Mouse (Mus musculus) neural tube, embryonic 11.5 days (tissue): ENCODE results near the gene Ppil6. TPM values are rescaled to one million over a fixed set of nuclear protein-coding genes. Genes with fewer than 3 reads are reported as not detected.
"Not testable (repeated sequence)": the region's sequence is repeated elsewhere in the genome, so short reads cannot be mapped to it uniquely, and the experiment has no call there.

Experiments used
- ATAC-seq: fragments of 200-750 bp; cut with Nextera tagmentation; 2 replicates; pipeline ENCODE4 v1.8.0; 2017; ENCODE audit warnings: moderate number of reproducible peaks, mild to moderate bottlenecking, moderate TSS enrichment, moderate library complexity; ENCODE audit not compliant: insufficient read depth, low FRiP score, low TSS enrichment
- DNase-seq: peaks from one replicate; pipeline ENCODE4 v3.0.0-alpha.2; 2015; ENCODE audit warnings: low spot score
- H3K27ac ChIP-seq: fragments of 300-500 bp; sonication (generic); 2 replicates; pipeline ENCODE4 v1.5.1; 2014; ENCODE audit warnings: low read depth, mild to moderate bottlenecking, low read length
- H3K27me3 ChIP-seq: fragments of 300-500 bp; sonication (generic); 2 replicates; pipeline ENCODE4 v1.6.1; 2014; ENCODE audit warnings: mild to moderate bottlenecking, low read length, mixed read lengths; ENCODE audit not compliant: control insufficient read depth, insufficient read depth
- H3K36me3 ChIP-seq: fragments of 300-500 bp; sonication (generic); 2 replicates; pipeline ENCODE4 v1.6.1; 2014; ENCODE audit warnings: mild to moderate bottlenecking, low read length, moderate library complexity, mixed read lengths; ENCODE audit not compliant: control insufficient read depth, insufficient read depth
- H3K4me1 ChIP-seq: fragments of 300-500 bp; sonication (generic); 2 replicates; pipeline ENCODE4 v1.6.1; 2014; ENCODE audit warnings: low read length, mixed read lengths; ENCODE audit not compliant: control insufficient read depth, insufficient read depth
- H3K4me2 ChIP-seq: fragments of 300-500 bp; sonication (generic); 2 replicates; pipeline ENCODE4 v1.6.1; 2014; ENCODE audit warnings: low read depth, mild to moderate bottlenecking, moderate library complexity
- H3K4me3 ChIP-seq: fragments of 300-500 bp; sonication (generic); 2 replicates; pipeline ENCODE4 v1.5.1; 2014; ENCODE audit warnings: low read depth, low read length
- H3K9ac ChIP-seq: fragments of 300-500 bp; sonication (generic); 2 replicates; pipeline ENCODE4 v1.6.1; 2014; ENCODE audit warnings: mild to moderate bottlenecking, low read length
- H3K9me3 ChIP-seq: fragments of 300-500 bp; sonication (generic); 2 replicates; pipeline ENCODE4 v1.6.1; 2016; ENCODE audit warnings: low read length; ENCODE audit not compliant: control insufficient read depth
- WGBS: fragments of 180-500 bp; shearing (Covaris S2); extraction: QIAGEN DNeasy Blood & Tissue Kit; methylation state at CpG from one replicate; pipeline ENCODE4 v1.1.7; 2014; 5-methylcytosine and 5-hydroxymethylcytosine counted together
- polyA plus RNA-seq: library from polyadenylated mRNA; unstranded; fragments of >200 nt; fragmentation: Nextera tagmentation; extraction: Ambion mirVana; gene quantifications from 2 replicates; pipeline ENCODE4 v1.2.1, GENCODE M21; 2014

Gene Ppil6
- polyA plus RNA-seq, 1 experiment from 2014 or later = 0.58 TPM

GRCm38 (mm10) chr10:41486506-41487170, 3.6 kb upstream of the Ppil6 start:
- WGBS = 89% methylated on average over 13 of the region's 14 CpGs

GRCm38 (mm10) chr10:41488877-41489276, 1.4 kb upstream of the Ppil6 start:
- H3K9ac ChIP-seq = peak overlapping the region; percentile 62; the same call in 1 of the 2 replicates
- peaks cover 11% of the 10 kb centered on the region for H3K4me1 ChIP-seq
- no peak for ATAC-seq
- no peaks in the 10 kb centered on the region for H3K27me3 ChIP-seq
- no peaks in the 10 kb centered on the region for H3K9me3 ChIP-seq
- WGBS = 45% methylated on average over 7 of the region's 7 CpGs
- no peak overlapping the region for H3K27ac ChIP-seq
- H3K4me2 ChIP-seq = peak overlapping the region; percentile 98
- peak overlapping the region; percentile 59 for H3K4me3 ChIP-seq
- DNase-seq = no peak
- H3K36me3 ChIP-seq = peaks cover 12% of the 10 kb centered on the region; the same call in 1 of the 2 replicates

More at GRCm38 (mm10) chr10:41486506-41487170, 3.6 kb upstream of the Ppil6 start:
- H3K9ac ChIP-seq = no peak overlapping the region
- no peak overlapping the region for H3K4me2 ChIP-seq
- no peak overlapping the region for H3K27ac ChIP-seq
- no peaks in the 10 kb centered on the region for H3K27me3 ChIP-seq
- no peaks in the 10 kb centered on the region for H3K9me3 ChIP-seq
- no peak overlapping the region for H3K4me3 ChIP-seq
- DNase-seq (no peak), ATAC-seq (no peak)
- peaks cover 11% of the 10 kb centered on the region for H3K4me1 ChIP-seq
- peaks cover 15% of the 10 kb centered on the region for H3K36me3 ChIP-seq

- DNase-seq (no peak), ATAC-seq (no peak)
- no peaks in the 10 kb centered on the region for H3K9me3 ChIP-seq
- peak overlapping the region; percentile 98 for H3K4me2 ChIP-seq
- peaks cover 12% of the 10 kb centered on the region; the same call in 1 of the 2 replicates for H3K36me3 ChIP-seq
- H3K4me3 ChIP-seq = peak overlapping the region; percentile 59
- H3K4me1 ChIP-seq = peaks cover 11% of the 10 kb centered on the region
- peak overlapping the region; percentile 62 for H3K9ac ChIP-seq
- 31% methylated on average over 8 of the region's 8 CpGs for WGBS
- H3K27me3 ChIP-seq = no peaks in the 10 kb centered on the region
- no peak overlapping the region for H3K27ac ChIP-seq
Observed at GRCm38 (mm10) chr10:41489294-41489693, 945 bp upstream of the Ppil6 start.

GRCm38 (mm10) chr10:41490518-41490873, 257 bp downstream of the Ppil6 start:
- DNase-seq (no peak), ATAC-seq (peak; percentile 61)
- Histone ChIP-seq H3K4me2 (peak overlapping the region; percentile 98), H3K9me3 (no peaks in the 10 kb centered on the region), H3K27ac (no peak overlapping the region), H3K9ac (peak overlapping the region; percentile 62), H3K27me3 (no peaks in the 10 kb centered on the region), H3K4me1 (peaks cover 11% of the 10 kb centered on the region), H3K36me3 (peaks cover 10% of the 10 kb centered on the region; the same call in 1 of the 2 replicates), H3K4me3 (peak overlapping the region; percentile 59)
- WGBS = under 1% methylated on average over 29 of the region's 29 CpGs

- ATAC-seq (no peak), DNase-seq (no peak)
- Histone ChIP-seq H3K9ac (no peak overlapping the region), H3K9me3 (no peaks in the 10 kb centered on the region), H3K36me3 (peaks cover 7% of the 10 kb centered on the region; the same call in 1 of the 2 replicates), H3K4me2 (no peak overlapping the region), H3K4me1 (peaks cover 11% of the 10 kb centered on the region), H3K27me3 (no peaks in the 10 kb centered on the region), H3K4me3 (no peak overlapping the region), H3K27ac (no peak overlapping the region)
- WGBS = 63% methylated on average over 4 of the region's 4 CpGs
Observed at GRCm38 (mm10) chr10:41491111-41491510, 872 bp downstream of the Ppil6 start.

GRCm38 (mm10) chr10:41500941-41501340, 10.7 kb downstream of the Ppil6 start:
- no peak overlapping the region for H3K4me2 ChIP-seq
- 73% methylated on average over 4 of the region's 4 CpGs for WGBS
- no peaks in the 10 kb centered on the region for H3K36me3 ChIP-seq
- H3K27me3 ChIP-seq = no peaks in the 10 kb centered on the region
- H3K9me3 ChIP-seq = no peaks in the 10 kb centered on the region
- ATAC-seq (no peak), DNase-seq (no peak)
- no peak overlapping the region for H3K4me3 ChIP-seq
- H3K4me1 ChIP-seq = no peaks in the 10 kb centered on the region
- no peak overlapping the region for H3K9ac ChIP-seq
- no peak overlapping the region for H3K27ac ChIP-seq

GRCm38 (mm10) chr10:41504996-41505395, 14.8 kb downstream of the Ppil6 start:
- H3K9ac ChIP-seq = no peak overlapping the region
- H3K27me3 ChIP-seq = no peaks in the 10 kb centered on the region
- H3K4me2 ChIP-seq = no peak overlapping the region
- ATAC-seq = no peak
- no peaks in the 10 kb centered on the region for H3K9me3 ChIP-seq
- no peaks in the 10 kb centered on the region for H3K36me3 ChIP-seq
- H3K27ac ChIP-seq = no peak overlapping the region
- H3K4me1 ChIP-seq = no peaks in the 10 kb centered on the region
- H3K4me3 ChIP-seq = no peak overlapping the region
- WGBS = 69% methylated on average over 1 of the region's 1 CpGs
- DNase-seq = no peak

GRCm38 (mm10) chr10:41505446-41505845, 15.2 kb downstream of the Ppil6 start:
- DNase-seq = peak; percentile 66
- H3K27ac ChIP-seq, H3K4me2 ChIP-seq, ATAC-seq, H3K27me3 ChIP-seq, H3K4me1 ChIP-seq, H3K9ac ChIP-seq, H3K36me3 ChIP-seq, H3K4me3 ChIP-seq, H3K9me3 ChIP-seq: not testable (repeated sequence)
- 5% methylated on average over 3 of the region's 3 CpGs for WGBS

GRCm38 (mm10) chr10:41509160-41509559, 18.9 kb downstream of the Ppil6 start:
- Histone ChIP-seq H3K9me3 (no peaks in the 10 kb centered on the region), H3K36me3 (no peaks in the 10 kb centered on the region), H3K9ac (no peak overlapping the region), H3K27me3 (no peaks in the 10 kb centered on the region), H3K27ac (no peak overlapping the region), H3K4me1 (no peaks in the 10 kb centered on the region), H3K4me2 (no peak overlapping the region), H3K4me3 (no peak overlapping the region)
- no peak for ATAC-seq
- WGBS = 42% methylated on average over 2 of the region's 2 CpGs
- no peak for DNase-seq
